Mouse (Mus musculus): ENCODE measurements around the gene Nxf7. TPM values are rescaled to one million over a fixed set of nuclear protein-coding genes. Genes with fewer than 3 reads are reported as not detected.

Gene Nxf7
- polyA plus RNA-seq (2012; ENCODE audit: low replicate concordance) = not detected in 2 replicates

DNA sequence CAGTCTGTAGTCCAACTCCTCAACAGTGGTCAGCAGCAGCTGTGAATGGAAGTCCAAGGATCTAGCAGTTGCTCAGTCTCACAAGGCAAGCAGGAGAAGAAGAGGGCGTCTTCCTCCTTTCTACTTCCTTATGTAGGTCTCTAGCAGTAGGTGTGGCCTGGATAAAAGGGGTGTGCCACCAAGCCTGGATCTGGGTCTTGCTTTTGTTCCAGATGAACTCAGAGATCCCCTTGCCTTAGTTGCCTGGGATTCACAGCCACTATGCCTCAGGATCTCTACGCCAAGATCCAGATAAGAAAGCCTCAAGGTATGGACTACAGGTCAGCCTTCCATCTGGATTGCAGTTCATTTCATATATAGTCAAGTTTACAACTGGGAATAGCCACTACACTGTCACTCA lies at the start of gene Nxf7:
Nxf7 (minus strand) TSS at position 101 of the 400 bp plus-strand sequence.

GRCm38 (mm10) chrX:135627605-135628004 lies 29.0 kb upstream of the Nxf7 start, which contains the start of gene Prame:
Gene Prame, minus strand, starts transcription at chrX:135627705.

Other genes with a start within 250 kb of the Nxf7 start
- gene Gm5128, start 225.5 kb downstream of the Nxf7 start, polyA plus RNA-seq (2012; ENCODE audit: low replicate concordance) = not detected in 2 replicates
- not detected in 2 replicates for gene Gm7903, start 164.9 kb downstream of the Nxf7 start, polyA plus RNA-seq (2012; ENCODE audit: low replicate concordance)
- gene AV320801, start 104.2 kb downstream of the Nxf7 start, polyA plus RNA-seq (2012; ENCODE audit: low replicate concordance) = not detected in 2 replicates
- gene Prame, start 28.9 kb upstream of the Nxf7 start, polyA plus RNA-seq (2012; ENCODE audit: low replicate concordance) = not detected in 2 replicates
- not detected in 2 replicates for gene Tcp11x2, start 95.0 kb upstream of the Nxf7 start, polyA plus RNA-seq (2012; ENCODE audit: low replicate concordance)
- gene Tmsb15a, start 126.5 kb upstream of the Nxf7 start, polyA plus RNA-seq (2012; ENCODE audit: low replicate concordance) = not detected in 2 replicates
- 0.63 and 2.4 TPM in 2 replicates for gene Armcx5, start 144.0 kb upstream of the Nxf7 start, polyA plus RNA-seq (2012; ENCODE audit: low replicate concordance)
- gene Gprasp1, start 144.0 kb upstream of the Nxf7 start, polyA plus RNA-seq (2012; ENCODE audit: low replicate concordance) = 1.2 and 26.4 TPM in 2 replicates
- 5.7 and 6.7 TPM in 2 replicates for gene Bhlhb9, start 198.8 kb upstream of the Nxf7 start, polyA plus RNA-seq (2012; ENCODE audit: low replicate concordance)
- gene Gprasp2, start 240.3 kb upstream of the Nxf7 start, polyA plus RNA-seq (2012; ENCODE audit: low replicate concordance) = 0.99 and 2.6 TPM in 2 replicates

Measured in hematopoietic multipotent progenitor cell, adult 10-12 weeks (in vitro differentiated cells).